ENCODE assay signal across 25 mouse cellular contexts in genomic region chr13:118193951-118194696, GRCm38 (mm10).
DNase-seq lines count a peak whose midpoint lies in the region; ATAC-seq and TF ChIP-seq lines count a peak whose summit lies in the region.
"Had no signal": no experiment of that assay in that cellular context is flagged by ENCODE, and none has a peak within 500 bp of the region (broad histone marks: within the 10 kb centered on the region; RNA-seq: fewer than 3 reads in every experiment).

No protein-coding gene starts in this region.

- H3K4me2 ChIP-seq in intestine, embryonic 16.5 days (ENCODE audit: low read depth, low read length), result no peak overlapping the region
- H3K4me2 ChIP-seq: embryonic facial prominence, embryonic 13.5 days; embryonic facial prominence, embryonic 15.5 days; forebrain, embryonic 12.5 days had no signal

- no peak overlapping the region for H3K9ac ChIP-seq in intestine, embryonic 16.5 days (ENCODE audit: low read depth, low read length)
- H3K9ac ChIP-seq: embryonic facial prominence, embryonic 13.5 days; embryonic facial prominence, embryonic 15.5 days; forebrain, embryonic 12.5 days had no signal

- 41% methylated on average over 4 of the region's 4 CpGs for WGBS in intestine, embryonic 16.5 days
- WGBS in embryonic facial prominence, embryonic 10.5 days, result 63% methylated on average over 4 of the region's 4 CpGs

- no peak for DNase-seq in G1E (ENCODE audit: low spot score)
- DNase-seq in c-Kit-positive CD71-positive TER-119-negative erythroid progenitor cells, embryonic 14.5 days (ENCODE audit: low read depth), result peak; percentile 4
- peak; percentile 39 for DNase-seq in yolk sac, embryonic 10.5 days (ENCODE audit: low spot score)
- DNase-seq in heart, adult 8-10 months (ENCODE audit: low spot score), result no peak
- DNase-seq in embryonic facial prominence, embryonic 10.5 days (ENCODE audit: low spot score), result no peak
- no peak for DNase-seq in spleen, postnatal 36 days (ENCODE audit: low spot score in 2 of 2)
- DNase-seq: adrenal gland, adult 8-10 months; adrenal gland, postnatal 14 days; adrenal gland, postnatal 36 days; cerebellum, adult 11 months; cerebellum, adult 18-20 months; cerebellum, adult 8-10 months; cerebellum, adult 9-11 months; cerebellum, postnatal 14 days; cerebellum, postnatal 36 days had no signal

- no peak for TF ChIP-seq CTCF in G1E (IDR thresholded peaks at IDR 0.05; ENCODE audit: low read depth, low read length)

- no peaks in the 10 kb centered on the region for H3K36me3 ChIP-seq in G1E (replicated peaks)
- no peaks in the 10 kb centered on the region for H3K36me3 ChIP-seq in intestine, embryonic 16.5 days (ENCODE audit: control insufficient read depth, insufficient read depth, low read length)
- no peaks in the 10 kb centered on the region for H3K36me3 ChIP-seq in embryonic facial prominence, embryonic 10.5 days (replicated peaks)
- H3K36me3 ChIP-seq: embryonic facial prominence, embryonic 13.5 days; embryonic facial prominence, embryonic 15.5 days; forebrain, embryonic 10.5 days; forebrain, embryonic 12.5 days had no signal

- H3K9me3 ChIP-seq in G1E (replicated peaks), result no peaks in the 10 kb centered on the region
- H3K9me3 ChIP-seq in intestine, embryonic 16.5 days (ENCODE audit: control insufficient read depth, low read length), result no peaks in the 10 kb centered on the region
- no peaks in the 10 kb centered on the region for H3K9me3 ChIP-seq in embryonic facial prominence, embryonic 10.5 days
- H3K9me3 ChIP-seq: embryonic facial prominence, embryonic 13.5 days; embryonic facial prominence, embryonic 15.5 days; forebrain, embryonic 10.5 days; forebrain, embryonic 12.5 days had no signal

- H3K4me1 ChIP-seq in G1E (ENCODE audit: insufficient read depth, low read depth, low read length), result no peaks in the 10 kb centered on the region
- no peaks in the 10 kb centered on the region for H3K4me1 ChIP-seq in intestine, embryonic 16.5 days (ENCODE audit: control insufficient read depth, insufficient read depth, low read length)
- no peaks in the 10 kb centered on the region for H3K4me1 ChIP-seq in embryonic facial prominence, embryonic 10.5 days
- H3K4me1 ChIP-seq: embryonic facial prominence, embryonic 13.5 days; embryonic facial prominence, embryonic 15.5 days; forebrain, embryonic 10.5 days; forebrain, embryonic 12.5 days had no signal

- H3K4me3 ChIP-seq in G1E (ENCODE audit: low read depth, low read length), result no peak overlapping the region
- no peak overlapping the region for H3K4me3 ChIP-seq in intestine, embryonic 16.5 days (ENCODE audit: low read length)
- no peak overlapping the region for H3K4me3 ChIP-seq in embryonic facial prominence, embryonic 10.5 days
- H3K4me3 ChIP-seq: embryonic facial prominence, embryonic 13.5 days; embryonic facial prominence, embryonic 15.5 days; erythroblast, embryonic 14.5 days; forebrain, embryonic 10.5 days; forebrain, embryonic 12.5 days had no signal

- H3K27me3 ChIP-seq in G1E (ENCODE audit: insufficient read depth, low read length), result no peaks in the 10 kb centered on the region
- no peaks in the 10 kb centered on the region for H3K27me3 ChIP-seq in intestine, embryonic 16.5 days (replicated peaks; ENCODE audit: control insufficient read depth, insufficient read depth, low read length)
- H3K27me3 ChIP-seq in embryonic facial prominence, embryonic 10.5 days (replicated peaks; ENCODE audit: low read depth, poor library complexity, severe bottlenecking), result no peaks in the 10 kb centered on the region
- H3K27me3 ChIP-seq: embryonic facial prominence, embryonic 13.5 days; embryonic facial prominence, embryonic 15.5 days; forebrain, embryonic 12.5 days; Patski had no signal

- peak overlapping the region; percentile 77 for H3K27ac ChIP-seq in intestine, embryonic 16.5 days (ENCODE audit: low read length)
- no peak overlapping the region for H3K27ac ChIP-seq in embryonic facial prominence, embryonic 10.5 days (replicated peaks)
- H3K27ac ChIP-seq: embryonic facial prominence, embryonic 13.5 days; embryonic facial prominence, embryonic 15.5 days; forebrain, embryonic 10.5 days; forebrain, embryonic 12.5 days had no signal

- ATAC-seq in G1E (ENCODE audit: extremely low read depth, insufficient number of reproducible peaks, low FRiP score, poor library complexity, severe bottlenecking), result peak; percentile 36; the same call in 1 of the 2 replicates
- peak; percentile 99 for ATAC-seq in intestine, embryonic 16.5 days
- ATAC-seq: activated CD4-positive, CD25-positive, alpha-beta regulatory T cell, adult 4 months; forebrain, embryonic 14.5 days; forebrain, embryonic 16.5 days; Patski had no signal

Comparison
In these comparisons a context has a peak if more than half of its experiments do, and no peak if none do; other contexts are left out.
1. DNase-seq: peak in c-Kit-positive CD71-positive TER-119-negative erythroid progenitor cells, embryonic 14.5 days (single experiment) and yolk sac, embryonic 10.5 days (single experiment); none in G1E (single experiment), heart, adult 8-10 months (single experiment), embryonic facial prominence, embryonic 10.5 days (single experiment) and spleen, postnatal 36 days (0 of 2).